Mouse (Mus musculus) cerebellum, adult 18-20 months (tissue): Measurements from ENCODE around the gene Gm2163.
"Not testable (repeated sequence)": the region's sequence is repeated elsewhere in the genome, so short reads cannot be mapped to it uniquely, and the experiment has no call there.

Experiments used
- DNase-seq, 2 experiments: peaks; one replicate each; pipeline ENCODE4 v3.0.0; 2021

The Gm2163 gene

DNA sequence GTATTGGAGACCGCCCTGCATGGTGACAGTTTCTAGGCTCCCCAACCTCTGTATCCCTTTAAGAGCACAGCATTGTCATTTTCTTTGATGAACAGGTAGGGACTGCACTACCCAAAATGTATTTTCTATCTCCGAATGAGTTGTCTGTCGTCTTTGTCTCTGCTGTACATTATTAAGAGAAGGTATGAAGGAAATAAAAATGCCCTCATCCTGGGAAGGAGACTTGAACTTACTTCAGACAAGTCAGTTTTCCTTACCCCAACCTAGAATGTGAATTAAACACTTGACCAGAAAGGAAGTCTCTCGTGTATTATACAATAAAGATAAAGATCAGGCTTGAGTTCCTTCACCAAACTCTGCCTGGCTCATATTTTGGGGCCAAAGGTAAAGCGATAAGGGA lies at the start of gene Gm2163:
Gene Gm2163 (plus strand): TSS at position 301 of the 400 bp plus-strand sequence.
- DNase-seq, result not testable (repeated sequence)

DNA sequence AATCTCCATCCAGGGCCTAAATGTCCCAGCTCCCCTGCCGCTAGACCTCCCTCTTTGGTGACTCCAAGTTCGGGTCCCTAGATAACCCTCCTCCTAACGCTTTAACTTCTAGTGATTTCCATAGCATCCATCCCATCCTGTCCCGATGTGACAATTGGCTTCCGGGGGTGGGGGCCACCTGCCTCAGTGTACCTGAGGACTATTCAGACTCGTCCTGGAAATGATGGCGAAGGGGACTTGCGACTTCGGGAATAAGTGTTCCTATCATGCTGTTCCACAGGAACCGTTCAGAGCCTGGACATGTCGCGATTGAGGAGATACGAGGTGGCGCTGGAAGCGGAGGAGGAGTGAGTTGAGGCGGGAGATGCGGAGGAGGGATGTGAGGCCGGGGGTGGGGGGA lies 27.5 kb upstream of the Gm2163 start, which contains the start of gene Gm21586:
Gene Gm21586 (plus strand): TSS at position 301 of the 400 bp plus-strand sequence.
- not testable (repeated sequence) for DNase-seq

DNA sequence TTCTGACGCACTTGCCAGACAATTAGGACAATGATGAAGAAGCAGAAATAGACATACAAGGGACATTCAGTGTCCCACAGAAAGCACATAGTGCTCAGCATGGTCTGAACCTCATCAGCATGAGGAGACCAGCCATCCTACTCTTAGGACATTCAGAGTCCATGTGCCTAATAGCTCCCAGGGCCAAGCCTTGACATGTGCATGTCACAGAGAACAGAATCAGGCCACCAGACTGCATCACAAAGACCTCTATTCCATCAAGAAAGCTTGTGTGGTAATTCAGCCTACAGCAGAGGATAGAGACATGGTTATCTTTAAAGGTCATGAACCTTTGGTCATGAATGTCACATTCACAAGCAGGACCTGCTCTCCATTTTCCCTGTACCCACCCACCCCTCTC lies 61.5 kb downstream of the Gm2163 start, which contains the start of gene Fam205a2:
Gene Fam205a2 (minus strand): TSS at position 101 of the 400 bp plus-strand sequence.
- DNase-seq, result not testable (repeated sequence)

- DNase-seq, result not testable (repeated sequence)
Measured at GRCm38 (mm10) chr4:42611895-42612294, 145.3 kb downstream of the Gm2163 start, which contains the start of gene Gm10591. Gene Gm10591, plus strand, starts transcription at chr4:42612195.

DNA sequence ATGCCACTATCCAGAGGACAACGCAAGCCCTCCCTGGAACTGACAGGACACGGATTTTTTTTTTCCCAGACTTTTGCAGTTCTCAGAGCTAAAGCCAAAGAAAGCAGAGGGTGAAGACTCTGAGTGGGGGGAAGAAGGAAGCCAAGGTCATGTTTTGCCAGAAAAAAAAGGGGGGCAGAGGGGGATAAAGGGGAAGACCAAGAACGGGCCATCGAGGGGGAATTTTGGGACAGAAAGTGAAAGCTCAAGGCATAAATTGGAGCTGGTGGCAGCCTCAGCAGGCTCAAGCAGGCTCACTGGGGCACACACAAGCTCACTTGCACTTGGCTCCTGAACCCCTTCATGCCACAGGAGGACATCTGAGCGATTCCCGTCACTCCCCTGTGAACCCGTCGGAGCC lies 162.9 kb downstream of the Gm2163 start, which contains the start of gene Gm2564:
Gene Gm2564 (plus strand): TSS at position 301 of the 400 bp plus-strand sequence.
- not testable (repeated sequence) for DNase-seq
